Mouse (Mus musculus) cerebellum, adult 2 months (tissue): Measurements from ENCODE around the gene Cbx8.

ENCODE experiments used
- CTCF ChIP-seq: fragments of 200-500 bp; IDR thresholded peaks from 2 replicates; pipeline ENCODE4 v1.5.1; 2011; ENCODE audit warnings: low read depth, mild to moderate bottlenecking, control low read depth, low read length, moderate library complexity, borderline replicate concordance; ENCODE audit not compliant: insufficient read depth
- POLR2A ChIP-seq: fragments of 200-500 bp; IDR thresholded peaks from 2 replicates; pipeline ENCODE4 v1.6.1; 2011; ENCODE audit warnings: low read length, control low read depth, borderline replicate concordance; ENCODE audit not compliant: insufficient read depth

DNA sequence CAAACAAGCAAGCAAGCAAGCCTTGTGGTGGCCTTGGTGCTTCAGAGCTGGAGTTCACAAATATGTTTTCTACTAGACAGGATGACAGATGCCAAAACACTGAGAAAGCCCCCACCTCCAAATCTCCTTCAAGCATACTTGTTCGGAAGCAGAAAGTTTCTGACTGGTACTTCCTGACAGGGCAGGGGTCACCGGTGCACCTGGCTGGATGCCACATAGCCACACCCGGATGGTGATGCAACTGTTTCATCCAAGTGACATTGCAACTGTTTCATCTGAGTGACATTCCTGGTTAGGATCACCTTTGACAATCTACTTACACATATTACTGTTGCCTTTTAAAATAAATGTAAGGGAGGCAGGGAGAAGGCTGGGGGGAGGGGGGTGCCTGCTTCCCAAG is 43.6 kb downstream of the Cbx8 start:
- TF ChIP-seq CTCF (no peak), POLR2A (no peak)
